Mouse (Mus musculus): Measurements from ENCODE around the gene Cacna1i.

Cacna1i gene

DNA sequence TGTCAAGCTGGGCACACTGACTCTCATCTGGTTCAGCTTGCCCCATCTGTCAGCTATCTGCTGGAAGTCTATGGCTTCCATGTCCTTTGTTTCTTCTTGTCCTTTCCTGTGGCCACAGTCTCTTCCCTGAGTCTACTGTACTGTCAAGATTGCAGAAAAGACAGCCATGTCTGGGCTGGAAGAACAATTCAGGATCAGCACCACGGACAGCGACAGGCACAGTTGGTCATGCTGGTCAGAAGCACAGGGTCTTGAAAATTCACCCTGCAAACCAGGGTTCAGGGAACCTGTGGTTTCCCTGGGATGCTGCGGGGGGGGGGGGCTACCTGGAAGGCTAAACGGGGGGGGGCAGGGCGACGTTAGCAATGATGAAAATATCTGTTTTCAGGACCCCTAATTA is 9.4 kb upstream of the Cacna1i start:
- peak; percentile 78 for DNase-seq

DNA sequence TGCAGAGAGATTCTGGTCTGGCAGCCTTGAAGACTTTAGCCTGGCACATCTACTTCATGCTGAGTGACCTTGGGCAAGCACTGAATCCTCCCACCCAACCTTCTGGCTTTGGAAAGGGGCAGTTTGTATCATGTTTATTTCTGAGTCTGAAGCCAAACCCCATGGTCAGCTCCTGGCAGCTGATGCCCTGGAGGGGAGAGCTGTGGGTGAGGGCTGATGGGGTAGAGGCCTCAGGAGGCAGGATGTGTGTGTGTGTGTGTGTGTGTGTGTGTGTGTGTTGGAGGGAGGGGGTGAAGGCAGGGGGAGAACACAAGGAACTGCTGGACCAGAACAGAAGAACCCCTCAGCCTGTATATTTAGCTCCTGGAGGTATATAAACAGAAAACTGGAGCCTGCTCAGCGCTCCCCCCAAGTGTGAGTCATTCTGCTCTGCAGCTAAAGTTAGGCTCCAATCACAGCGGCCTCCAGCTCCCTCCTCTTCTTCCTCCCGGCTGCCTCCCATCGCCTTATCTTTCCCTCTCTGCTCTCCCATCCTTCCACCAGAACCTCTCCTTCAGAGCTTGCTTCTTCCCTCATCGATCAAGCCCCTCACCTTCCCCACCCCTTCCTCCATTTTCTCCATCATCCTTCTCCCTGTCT is 8.8 kb upstream of the Cacna1i start:
- DNase-seq: no peak

- DNase-seq: no peak
Measured at GRCm38 (mm10) chr15:80279053-80279452, 8.0 kb upstream of the Cacna1i start.

DNA sequence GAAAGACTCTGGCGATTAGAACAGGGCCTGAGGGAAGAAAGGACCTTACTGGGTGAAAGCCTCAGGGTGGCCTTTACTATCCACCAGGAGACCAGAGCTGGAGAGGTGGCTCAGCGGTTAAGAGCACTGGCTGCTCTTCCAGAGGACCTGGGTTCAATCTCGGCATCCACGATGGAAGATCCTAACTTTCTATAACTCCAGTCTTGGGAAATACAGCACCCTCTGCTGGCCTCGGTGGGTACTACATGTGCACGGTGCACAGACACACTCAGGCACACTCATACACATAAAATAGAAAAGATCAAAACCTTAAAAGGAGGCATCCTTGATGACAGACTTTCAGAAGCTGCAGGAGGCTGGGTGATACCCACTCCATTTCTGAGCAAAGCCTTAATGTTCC is 6.4 kb upstream of the Cacna1i start:
- DNase-seq: no peak

- no peak for DNase-seq
Measured at GRCm38 (mm10) chr15:80288036-80288435, 998 bp downstream of the Cacna1i start.

- DNase-seq: peak; percentile 67
Measured at GRCm38 (mm10) chr15:80289436-80289835, 2.4 kb downstream of the Cacna1i start.

DNA sequence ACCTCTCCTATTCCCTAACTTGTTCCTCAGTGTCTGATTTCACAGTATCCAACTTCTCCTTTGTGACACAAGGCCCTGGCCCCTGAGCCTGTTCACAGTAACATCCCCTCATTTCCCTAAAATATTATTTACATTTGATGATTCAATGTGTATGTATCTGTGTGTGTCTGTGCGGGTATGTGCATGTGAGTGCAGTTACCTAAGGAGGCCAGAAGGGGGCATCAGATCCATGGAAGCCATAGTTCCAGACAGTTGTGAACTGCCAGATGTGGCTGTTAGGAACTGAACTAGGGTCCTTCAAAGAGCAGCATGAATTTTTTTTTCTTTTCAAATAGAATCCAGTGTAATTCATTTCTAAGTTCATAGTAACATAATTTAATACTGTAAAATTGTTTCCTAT is 10.1 kb downstream of the Cacna1i start:
- DNase-seq: no peak

DNA sequence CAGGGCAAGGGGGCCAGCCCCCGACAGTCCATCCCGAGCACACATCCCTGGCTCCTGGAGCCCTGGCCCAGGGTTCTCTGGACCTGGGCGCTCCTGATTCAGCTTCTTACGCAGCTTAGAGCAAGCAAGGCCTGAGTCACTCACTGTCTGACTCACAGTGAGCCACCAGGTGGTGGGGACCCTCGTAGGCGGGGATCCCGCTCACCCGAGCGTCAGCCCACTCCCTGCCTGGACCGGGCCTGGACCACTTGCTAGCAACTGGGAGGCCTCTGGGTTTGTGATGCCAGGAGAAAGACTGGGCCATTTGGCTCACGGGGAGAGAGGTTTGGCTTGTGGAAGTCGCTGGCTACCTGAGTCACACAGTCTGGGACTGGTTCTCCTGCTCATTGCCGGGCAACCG is 16.7 kb downstream of the Cacna1i start:
- DNase-seq: no peak

DNA sequence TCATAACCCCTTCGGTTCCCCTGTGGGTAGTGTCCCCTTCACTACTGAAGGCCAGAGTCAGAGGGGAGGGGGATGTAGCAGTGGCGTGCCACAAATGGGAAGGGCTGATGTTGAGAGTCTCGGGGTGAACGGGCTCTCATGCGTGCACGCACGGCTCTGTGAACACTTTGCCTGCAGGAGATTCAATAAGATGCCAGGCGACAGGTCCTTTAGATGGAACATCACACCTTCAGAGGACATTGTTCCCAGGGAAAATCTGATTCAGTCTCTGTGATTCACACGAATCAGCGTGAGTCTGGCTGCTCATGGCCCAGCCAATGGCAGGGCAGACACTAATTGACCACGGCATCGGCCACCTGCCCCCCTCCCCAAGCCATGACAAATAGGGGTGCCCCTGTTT is 17.1 kb downstream of the Cacna1i start:
- no peak for DNase-seq

- no peak for DNase-seq
Measured at GRCm38 (mm10) chr15:80306146-80306545, 19.1 kb downstream of the Cacna1i start.

DNA sequence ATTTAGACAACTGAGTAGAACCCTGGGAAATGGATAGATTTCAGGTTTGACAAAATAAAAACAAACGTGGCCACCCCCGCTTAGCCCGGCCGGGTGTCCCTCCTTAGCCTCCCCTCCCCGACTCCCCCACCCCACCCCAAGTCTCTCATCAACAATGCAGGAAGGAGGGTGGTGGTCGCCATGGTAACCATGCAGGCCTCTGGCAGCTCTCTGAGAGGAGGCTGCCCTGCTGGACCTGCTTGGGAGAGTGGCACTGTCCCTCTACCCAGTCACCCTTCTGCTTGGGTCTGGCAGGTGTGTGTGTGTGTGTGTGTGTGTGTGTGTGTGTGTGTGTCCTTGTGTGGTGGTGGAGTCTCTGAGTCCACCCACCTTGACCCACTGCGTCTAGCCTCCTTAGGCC is 27.7 kb downstream of the Cacna1i start:
- DNase-seq: no peak

DNA sequence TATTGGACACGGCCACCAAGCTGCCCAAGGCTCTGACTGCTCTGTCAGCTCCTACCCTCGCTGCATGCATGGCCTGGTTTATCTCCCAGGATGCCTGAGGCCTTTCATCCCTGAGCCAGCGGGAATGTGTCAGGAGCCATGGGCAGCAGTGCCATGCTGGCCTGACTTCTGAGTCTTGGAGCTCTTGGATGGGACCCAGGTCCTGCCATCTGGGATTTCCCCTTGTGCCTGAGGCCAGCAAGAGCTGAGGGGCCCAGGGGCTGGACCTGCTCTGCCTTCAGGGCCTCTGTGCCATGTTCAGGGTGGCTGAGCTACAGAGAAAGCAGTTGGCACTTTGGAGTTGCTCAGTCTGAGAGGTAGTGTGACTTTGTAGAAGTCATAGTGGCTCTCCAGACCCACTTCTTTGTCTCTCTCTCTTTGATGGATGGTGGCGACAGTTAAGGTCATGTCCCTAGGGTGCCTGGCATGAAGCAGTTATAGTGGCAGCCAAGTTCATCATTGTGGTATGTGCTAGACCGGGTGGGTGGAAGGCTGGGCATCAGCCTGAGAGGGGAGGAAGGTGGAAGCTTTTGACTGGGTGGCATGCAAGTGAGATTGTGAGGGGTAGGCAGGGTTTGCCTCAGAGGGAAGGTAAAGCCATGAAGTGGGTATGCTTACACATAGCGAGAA is 30.1 kb downstream of the Cacna1i start:
- no peak for DNase-seq

DNA sequence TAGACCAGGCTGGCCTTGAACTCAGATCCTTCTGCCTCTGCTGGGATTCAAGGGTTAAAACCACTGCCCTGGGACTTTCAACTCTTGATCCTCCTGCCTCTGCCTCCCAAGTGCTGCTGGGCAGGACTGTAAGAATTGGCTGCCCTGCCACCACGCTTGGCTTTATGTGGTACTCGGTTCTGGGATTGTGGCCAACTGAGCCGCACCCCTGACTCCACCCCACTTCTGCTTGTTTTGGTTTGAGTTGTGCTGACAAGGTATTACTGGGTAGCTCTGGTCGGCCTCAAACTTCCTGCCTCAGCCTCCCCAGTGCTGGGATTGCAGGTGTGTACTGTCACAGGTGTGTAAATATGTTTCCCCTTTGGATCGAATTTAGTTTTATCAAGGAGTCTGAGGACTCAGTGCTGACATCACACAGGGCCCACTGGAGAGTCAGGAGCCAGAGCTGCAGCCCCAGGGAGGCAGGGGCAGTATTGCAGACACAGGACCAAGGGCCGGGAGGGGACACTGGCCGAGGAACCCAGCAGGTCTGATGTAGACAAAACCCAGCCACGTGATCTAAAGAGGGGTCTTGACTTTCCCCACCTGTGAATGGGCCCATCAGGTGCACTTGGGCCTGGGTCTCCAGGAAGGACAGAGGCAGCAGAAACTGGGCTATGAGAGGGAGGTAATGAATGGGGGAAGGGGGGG is 30.9 kb downstream of the Cacna1i start:
- no peak for DNase-seq

- no peak for DNase-seq
Measured at GRCm38 (mm10) chr15:80318543-80319255, 31.7 kb downstream of the Cacna1i start.

DNA sequence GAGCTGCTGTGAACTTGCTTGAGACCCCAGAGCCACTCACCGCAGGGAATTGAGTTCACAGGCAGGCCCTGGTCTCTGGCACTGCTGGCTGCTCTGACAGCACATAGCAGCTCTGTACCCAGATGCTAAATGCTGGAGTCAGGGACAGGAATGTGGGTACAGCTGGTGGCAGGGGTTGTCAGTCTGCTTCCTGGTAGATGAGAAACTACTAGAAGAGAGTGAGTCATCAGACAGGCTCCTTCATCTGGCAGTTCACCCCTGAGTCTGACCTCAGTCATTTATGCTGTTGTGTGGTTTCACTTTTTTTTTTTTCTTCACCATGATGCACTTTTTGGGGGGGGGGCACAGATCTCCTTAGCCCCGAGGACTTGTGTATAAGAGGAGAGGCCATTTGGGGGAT is 32.3 kb downstream of the Cacna1i start:
- no peak for DNase-seq

DNA sequence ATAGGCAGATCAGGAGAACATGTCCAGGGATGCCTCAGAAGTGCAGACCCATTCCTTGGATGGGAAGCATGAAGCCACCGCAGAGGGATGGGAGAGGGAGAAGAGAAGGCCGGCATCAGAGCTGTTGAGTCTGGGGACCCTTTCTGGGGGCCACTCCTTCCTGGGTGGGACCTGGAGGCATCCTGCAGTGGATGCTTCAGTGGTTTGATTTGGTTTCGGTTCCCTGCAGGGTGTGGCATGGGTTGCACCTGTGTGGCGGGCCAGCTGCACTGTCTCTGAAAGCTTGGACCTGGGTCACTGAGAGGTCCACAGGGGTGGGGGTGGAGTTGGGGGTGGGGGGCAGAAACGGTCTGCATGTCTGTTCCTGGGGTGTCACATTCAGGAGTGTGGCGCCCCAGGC is 32.9 kb downstream of the Cacna1i start:
- no peak for DNase-seq

GRCm38 (mm10) chr15:80325207-80325606 is 38.2 kb downstream of the Cacna1i start:
- DNase-seq: no peak

DNA sequence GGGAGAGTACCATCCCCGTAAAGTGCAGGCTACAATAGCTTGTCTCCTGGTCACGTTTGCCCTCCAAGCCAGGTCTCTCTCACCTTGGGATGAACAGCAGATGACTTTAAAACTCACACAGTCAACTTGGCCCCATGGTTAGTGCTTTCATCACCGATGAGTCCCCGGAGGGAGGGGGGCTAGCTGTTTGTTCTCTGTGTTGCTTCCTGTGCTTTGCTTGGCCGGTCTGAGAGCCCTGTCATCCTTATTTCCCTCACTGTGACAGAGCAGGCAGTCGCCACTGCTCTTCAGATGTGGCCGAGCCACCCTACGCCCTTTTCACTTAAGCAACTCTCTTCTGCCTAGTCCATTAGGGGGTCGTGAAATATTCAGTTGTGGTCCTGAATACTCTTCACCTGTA is 38.7 kb downstream of the Cacna1i start:
- no peak for DNase-seq

- no peak for DNase-seq
Measured at GRCm38 (mm10) chr15:80326947-80327346, 39.9 kb downstream of the Cacna1i start.

- no peak for DNase-seq
Measured at GRCm38 (mm10) chr15:80327743-80328540, 40.9 kb downstream of the Cacna1i start.

- no peak for DNase-seq
Measured at GRCm38 (mm10) chr15:80330276-80330675, 43.2 kb downstream of the Cacna1i start.

GRCm38 (mm10) chr15:80334766-80335165 is 47.7 kb downstream of the Cacna1i start:
- no peak for DNase-seq

DNA sequence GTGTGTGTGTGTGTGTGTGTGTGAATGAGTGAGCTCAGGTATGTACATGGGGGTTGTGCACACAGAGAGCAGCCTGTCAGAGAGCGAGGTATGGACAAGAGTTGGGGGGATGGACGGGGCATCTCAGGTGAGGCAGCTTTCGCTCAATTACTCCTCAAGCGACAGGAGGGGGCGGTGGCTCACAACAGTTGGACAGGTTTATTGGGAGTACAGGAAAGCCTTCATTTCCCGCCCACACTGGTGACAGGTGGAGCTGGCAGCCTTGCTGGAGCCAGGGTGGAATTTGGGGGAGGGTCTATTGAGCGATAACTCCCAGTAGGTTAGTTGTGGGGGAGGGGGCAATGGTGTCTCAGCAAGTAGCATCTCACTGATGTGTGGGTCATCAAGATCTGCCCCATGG is 48.2 kb downstream of the Cacna1i start:
- DNase-seq: no peak
